Mouse (Mus musculus) brain, embryonic 14.5 days (tissue): ENCODE measurements around the gene Olfr125.

ENCODE experiments used
- CTCF ChIP-seq: fragments of 200-500 bp; IDR thresholded peaks from 2 replicates; pipeline ENCODE4 v1.5.1; 2012; ENCODE audit warnings: inconsistent platforms, mild to moderate bottlenecking, moderate library complexity, borderline replicate concordance; ENCODE audit not compliant: insufficient read depth, insufficient read length; ENCODE audit errors: extremely low read depth
- POLR2A ChIP-seq: fragments of 200-500 bp; IDR thresholded peaks from 2 replicates; pipeline ENCODE4 v1.6.1; 2012; ENCODE audit warnings: mild to moderate bottlenecking, inconsistent platforms, borderline replicate concordance; ENCODE audit not compliant: poor library complexity, insufficient read depth, insufficient read length, severe bottlenecking; ENCODE audit errors: extremely low read depth

DNA sequence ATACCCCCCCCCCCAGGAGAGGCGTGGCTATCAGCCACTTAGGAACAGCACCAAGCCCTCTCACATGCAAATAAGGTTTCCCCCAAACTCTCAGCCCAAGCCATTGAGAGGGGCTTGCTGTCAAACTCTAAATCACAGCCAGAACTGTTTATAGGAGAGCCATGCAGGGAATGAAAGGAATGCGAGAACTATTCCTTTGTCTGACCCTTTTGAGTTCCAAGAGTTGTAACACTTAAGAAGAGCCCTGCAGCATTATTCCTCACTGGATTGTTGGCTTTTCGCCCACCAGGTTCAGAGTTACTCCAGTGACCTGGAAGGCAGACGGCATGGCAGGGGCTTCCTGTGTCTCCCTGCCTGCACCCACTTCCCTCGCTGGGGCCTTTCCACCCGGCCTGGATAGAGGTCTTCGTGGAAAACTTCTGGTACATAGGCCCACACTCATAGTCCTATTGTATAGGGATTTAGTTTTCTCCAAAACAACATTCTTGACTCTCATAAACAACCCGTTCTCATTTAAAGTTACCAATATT, 37.0 kb downstream of the Olfr125 start:
- no peak for TF ChIP-seq CTCF
- TF ChIP-seq POLR2A = no peak
